In genomic region chr1:155082965-155083268, GRCm38 (mm10) we compare ENCODE assay signal across 8 mouse cellular contexts. TPM values are rescaled to one million over a fixed set of nuclear protein-coding genes. Genes with fewer than 3 reads are reported as not detected.
DNase-seq lines count a peak whose midpoint lies in the region; ATAC-seq and TF ChIP-seq lines count a peak whose summit lies in the region.

No protein-coding gene starts in this region.

- peak; percentile 47 to 66 for DNase-seq in adrenal gland, postnatal 36 days
- no peak for DNase-seq in adrenal gland, adult 2 months
- peak in 1 of 2 experiments; percentile 37 for DNase-seq in spleen, adult 2 months (ENCODE audit: low read depth in 1 of 2, low spot score in 2 of 2)
- DNase-seq in spleen, adult 12 weeks (ENCODE audit: low spot score): no peak
- no peak for DNase-seq in gastrocnemius, postnatal 36 days

- H3K9me3 ChIP-seq in heart, embryonic 14.5 days (ENCODE audit: control insufficient read depth, low read length): no peaks in the 10 kb centered on the region
- no peaks in the 10 kb centered on the region for H3K9me3 ChIP-seq in limb, embryonic 13.5 days
- no peaks in the 10 kb centered on the region for H3K9me3 ChIP-seq in neural tube, embryonic 12.5 days

- peak overlapping the region; percentile 63 for H3K4me3 ChIP-seq in spleen, adult 2 months (ENCODE audit: extremely low read depth, insufficient read depth, insufficient read length)
- peak overlapping the region; percentile 47 to 52 for H3K4me3 ChIP-seq in heart, embryonic 14.5 days (ENCODE audit: control insufficient read depth in 1 of 2, insufficient read depth in 1 of 2, low read depth in 1 of 2, low read length in 2 of 2)
- H3K4me3 ChIP-seq in limb, embryonic 13.5 days: peak overlapping the region; percentile 48
- H3K4me3 ChIP-seq in neural tube, embryonic 12.5 days: peak overlapping the region; percentile 40

- no peaks in the 10 kb centered on the region for H3K36me3 ChIP-seq in spleen, adult 2 months (ENCODE audit: control insufficient read depth, insufficient read depth, low read length)
- no peaks in the 10 kb centered on the region for H3K36me3 ChIP-seq in heart, embryonic 14.5 days (ENCODE audit: control insufficient read depth, insufficient read depth, low read length)
- no peaks in the 10 kb centered on the region for H3K36me3 ChIP-seq in limb, embryonic 13.5 days
- H3K36me3 ChIP-seq in neural tube, embryonic 12.5 days: no peaks in the 10 kb centered on the region

- no peak for ATAC-seq in heart, embryonic 14.5 days (ENCODE audit: insufficient number of reproducible peaks, insufficient read depth, low FRiP score, low read depth)
- ATAC-seq in limb, embryonic 13.5 days (ENCODE audit: low FRiP score, low read depth): no peak; the same call in 1 of the 2 replicates
- peak; percentile 75 for ATAC-seq in neural tube, embryonic 12.5 days (ENCODE audit: low FRiP score, low read depth)

- H3K9ac ChIP-seq in heart, embryonic 14.5 days (ENCODE audit: low read length): peak overlapping the region; percentile 74
- peak overlapping the region; percentile 75 for H3K9ac ChIP-seq in limb, embryonic 13.5 days
- peak overlapping the region; percentile 65 for H3K9ac ChIP-seq in neural tube, embryonic 12.5 days

- 3% methylated on average over 16 of the region's 18 CpGs for WGBS in spleen, adult 2 months
- WGBS in heart, embryonic 14.5 days: 0% methylated on average over 16 of the region's 18 CpGs
- under 1% methylated on average over 18 of the region's 18 CpGs for WGBS in limb, embryonic 13.5 days
- WGBS in neural tube, embryonic 12.5 days: 2% methylated on average over 18 of the region's 18 CpGs

- intact Hi-C loops in gastrocnemius, postnatal 36 days (cut with DNase I): no loop called here

- peak overlapping the region; percentile 74 for H3K4me2 ChIP-seq in heart, embryonic 14.5 days (ENCODE audit: low read length)
- peak overlapping the region; percentile 77 for H3K4me2 ChIP-seq in limb, embryonic 13.5 days (replicated peaks)
- H3K4me2 ChIP-seq in neural tube, embryonic 12.5 days (replicated peaks): peak overlapping the region; percentile 69

- TF ChIP-seq POLR2A in spleen, adult 2 months (IDR thresholded peaks at IDR 0.05; ENCODE audit: low read depth, low read length): no peak

- no peak for TF ChIP-seq CTCF in spleen, adult 2 months (IDR thresholded peaks at IDR 0.05; ENCODE audit: extremely low read depth, insufficient read depth, insufficient read length, insufficient replicate concordance)

- H3K27me3 ChIP-seq in spleen, adult 2 months (ENCODE audit: control insufficient read depth, insufficient read depth, low read length): no peaks in the 10 kb centered on the region
- no peaks in the 10 kb centered on the region for H3K27me3 ChIP-seq in heart, embryonic 14.5 days (ENCODE audit: control insufficient read depth, insufficient read depth, low read length)
- no peaks in the 10 kb centered on the region for H3K27me3 ChIP-seq in limb, embryonic 13.5 days
- no peaks in the 10 kb centered on the region for H3K27me3 ChIP-seq in neural tube, embryonic 12.5 days (replicated peaks)

- H3K27ac ChIP-seq in spleen, adult 2 months (ENCODE audit: insufficient read depth, low read length): peak overlapping the region; percentile 64
- peak overlapping the region; percentile 78 to 88 for H3K27ac ChIP-seq in heart, embryonic 14.5 days (replicated peaks in 1 of 2; ENCODE audit: control insufficient read depth in 1 of 2, insufficient read depth in 1 of 2, low read depth in 2 of 2, low read length in 2 of 2)
- H3K27ac ChIP-seq in limb, embryonic 13.5 days: peak overlapping the region; percentile 98
- peak overlapping the region; percentile 95 for H3K27ac ChIP-seq in neural tube, embryonic 12.5 days

- peaks cover 30% of the 10 kb centered on the region for H3K4me1 ChIP-seq in spleen, adult 2 months (ENCODE audit: control insufficient read depth, insufficient read depth, insufficient read length)
- peaks cover 34 to 43% of the 10 kb centered on the region in 2 experiments for H3K4me1 ChIP-seq in heart, embryonic 14.5 days (ENCODE audit: control insufficient read depth in 2 of 2, insufficient read depth in 2 of 2, low read length in 2 of 2)
- H3K4me1 ChIP-seq in limb, embryonic 13.5 days: peaks cover 61% of the 10 kb centered on the region
- peaks cover 64% of the 10 kb centered on the region for H3K4me1 ChIP-seq in neural tube, embryonic 12.5 days

RNA-seq across cellular contexts. Expression of gene Ier5, which starts 16.5 kb away (rescaled TPM):
- 10 to 100 TPM in 1 of 2 experiments, 1 to 10 TPM in 1; 6.1 to 10.4 TPM for total RNA-seq in adrenal gland, postnatal 36 days (2021)
- total RNA-seq in adrenal gland, adult 2 months (2021): 10 to 100 TPM in 1 of 2 experiments, 1 to 10 TPM in 1; 6.3 to 10.7 TPM
- 13.9 and 21.4 TPM in 2 replicates for polyA plus RNA-seq in adrenal gland, adult 2 months (2012; rRNA removed)
- polyA plus RNA-seq in spleen, adult 2 months (2012; rRNA removed): 47.7 and 82.0 TPM in 2 replicates
- polyA plus RNA-seq in heart, embryonic 14.5 days (2014; fragmentation: Nextera tagmentation; extraction: Ambion mirVana): 8.3 and 10.4 TPM in 2 replicates
- 5.8 and 6.0 TPM in 2 replicates for polyA plus RNA-seq in limb, embryonic 13.5 days (2015; fragmentation: Nextera tagmentation; extraction: Ambion mirVana)
- 18.9 and 23.2 TPM in 2 replicates for polyA plus RNA-seq in neural tube, embryonic 12.5 days (2016; fragmentation: Nextera tagmentation; extraction: Ambion mirVana)
- total RNA-seq in gastrocnemius, postnatal 36 days (2021): 1 to 10 TPM; 7.1 to 9.7 TPM

Comparison
In these comparisons a context has a peak if more than half of its experiments do, and no peak if none do; other contexts are left out.
1. DNase-seq: peak in adrenal gland, postnatal 36 days (2 of 2); none in adrenal gland, adult 2 months (single experiment), spleen, adult 12 weeks (single experiment) and gastrocnemius, postnatal 36 days (0 of 2).
2. Peak in every context shown above with its lines, with median percentiles within 50 percentile points of each other: H3K27ac ChIP-seq, H3K4me3 ChIP-seq, H3K4me2 ChIP-seq and H3K9ac ChIP-seq.